Mouse (Mus musculus) bone marrow macrophage, adult 2 months (primary cell): ENCODE results near the gene Tm7sf3.

ENCODE experiments used
- CTCF ChIP-seq: IDR thresholded peaks from 2 replicates; pipeline ENCODE4 v1.5.1; 2012; ENCODE audit warnings: low read depth, mild to moderate bottlenecking, low read length, moderate library complexity
- POLR2A ChIP-seq: IDR thresholded peaks from 2 replicates; pipeline ENCODE4 v1.6.1; 2012; ENCODE audit warnings: mild to moderate bottlenecking, low read depth, low read length, borderline replicate concordance

DNA sequence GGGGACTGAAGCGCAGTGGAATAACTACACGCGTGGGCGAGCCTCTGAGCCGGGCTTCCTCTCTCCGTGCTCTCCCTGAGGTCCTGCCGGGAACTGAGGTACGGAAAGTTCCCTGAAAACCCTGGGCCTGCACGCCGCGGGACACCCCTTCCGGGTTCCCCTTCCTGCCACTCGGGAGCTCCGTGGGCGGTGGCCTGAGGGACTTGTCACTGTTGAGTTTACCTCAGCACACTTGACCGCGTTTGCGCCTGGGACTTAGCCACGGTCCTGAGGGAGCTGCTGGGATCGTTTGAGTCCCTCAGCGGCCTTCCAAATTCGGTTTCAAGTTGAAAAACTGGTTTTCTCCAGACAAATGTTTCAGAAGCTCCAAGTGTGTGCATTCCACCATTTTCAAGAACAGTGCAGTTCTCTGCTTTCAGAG is 64.5 kb downstream of the Tm7sf3 start:
- TF ChIP-seq CTCF (no peak), POLR2A (no peak)
